Mouse (Mus musculus) hindbrain, postnatal 0 days (tissue): Measurements from ENCODE around the gene Ppp4r4. TPM values are rescaled to one million over a fixed set of nuclear protein-coding genes. Genes with fewer than 3 reads are reported as not detected.
A peak's percentile ranks its signal among the peaks of the same experiment; 100 is the strongest.

Experiments used
- ATAC-seq: fragments of 200-750 bp; cut with Nextera tagmentation; 2 replicates; pipeline ENCODE4 v1.8.0; 2017; ENCODE audit warnings: mild to moderate bottlenecking, moderate TSS enrichment, moderate library complexity
- DNase-seq: peaks from one replicate; pipeline ENCODE4 v3.0.0-alpha.2; 2015; ENCODE audit warnings: low spot score
- H3K27ac ChIP-seq: fragments of 300-500 bp; sonication (generic); 2 replicates; pipeline ENCODE4 v1.5.1; 2014; ENCODE audit warnings: mild to moderate bottlenecking
- H3K27me3 ChIP-seq: fragments of 300-500 bp; sonication (generic); 2 replicates; pipeline ENCODE4 v1.6.1; 2014; ENCODE audit warnings: low read length, mixed read lengths; ENCODE audit not compliant: insufficient read depth
- H3K36me3 ChIP-seq: fragments of 300-500 bp; sonication (generic); 2 replicates; pipeline ENCODE4 v1.6.1; 2014; ENCODE audit warnings: low read length, mixed read lengths; ENCODE audit not compliant: insufficient read depth
- H3K4me1 ChIP-seq: fragments of 300-500 bp; sonication (generic); 2 replicates; pipeline ENCODE4 v1.6.1; 2014; ENCODE audit warnings: antibody characterized with exemption, low read length, mixed read lengths; ENCODE audit not compliant: insufficient read depth
- H3K4me2 ChIP-seq: fragments of 300-500 bp; sonication (generic); 2 replicates; pipeline ENCODE4 v1.6.1; 2014; ENCODE audit warnings: low read depth, mild to moderate bottlenecking, low read length, moderate library complexity, mixed read lengths
- H3K4me3 ChIP-seq: fragments of 300-500 bp; sonication (generic); 2 replicates; pipeline ENCODE4 v1.5.1; 2014; ENCODE audit warnings: low read length
- H3K9ac ChIP-seq: fragments of 300-500 bp; sonication (generic); replicated peaks from 2 replicates; pipeline ENCODE4 v1.6.1; 2014; ENCODE audit warnings: mild to moderate bottlenecking, low read length, moderate library complexity, mixed read lengths
- H3K9me3 ChIP-seq: fragments of 300-500 bp; sonication (generic); 2 replicates; pipeline ENCODE4 v1.6.1; 2016; ENCODE audit warnings: low read length, mixed read lengths
- CTCF ChIP-seq: IDR thresholded peaks from 2 replicates; pipeline ENCODE4 v1.5.1; 2016; ENCODE audit warnings: antibody characterized with exemption, control low read depth, low read depth
- WGBS: fragments of 180-500 bp; shearing (Covaris S2); extraction: QIAGEN DNeasy Blood & Tissue Kit; methylation state at CpG from one replicate; pipeline ENCODE4 v1.1.7; 2014; 5-methylcytosine and 5-hydroxymethylcytosine counted together
- polyA plus RNA-seq: library from polyadenylated mRNA; unstranded; fragments of >200 nt; fragmentation: Nextera tagmentation; extraction: Ambion mirVana; gene quantifications from 2 replicates; pipeline ENCODE4 v1.2.1, GENCODE M21; 2015
- total RNA-seq: library from RNA; depleted of rRNA; stranded (reverse); fragments of >200 nt; gene quantifications from 2 replicates; pipeline ENCODE4 v1.2.3, GENCODE M21; 2014

Gene Ppp4r4
- total and polyA plus RNA-seq, 2 experiments from 2014 or later: 3.0 to 6.7 TPM

GRCm38 (mm10) chr12:103548526-103548925 is 16.4 kb downstream of the Ppp4r4 start:
- Histone ChIP-seq H3K4me1 (no peaks in the 10 kb centered on the region), H3K9me3 (no peaks in the 10 kb centered on the region), H3K36me3 (no peaks in the 10 kb centered on the region), H3K9ac (no peak overlapping the region), H3K4me3 (no peak overlapping the region), H3K4me2 (no peak overlapping the region), H3K27ac (no peak overlapping the region), H3K27me3 (no peaks in the 10 kb centered on the region)
- TF ChIP-seq CTCF: no peak
- WGBS: 76% methylated on average over 4 of the region's 4 CpGs
- ATAC-seq (no peak), DNase-seq (no peak)

GRCm38 (mm10) chr12:103550047-103550446 is 18.0 kb downstream of the Ppp4r4 start:
- Histone ChIP-seq H3K4me2 (no peak overlapping the region), H3K36me3 (no peaks in the 10 kb centered on the region), H3K9ac (no peak overlapping the region), H3K4me3 (no peak overlapping the region), H3K9me3 (no peaks in the 10 kb centered on the region), H3K27me3 (no peaks in the 10 kb centered on the region), H3K27ac (no peak overlapping the region), H3K4me1 (no peaks in the 10 kb centered on the region)
- WGBS: 77% methylated on average over 6 of the region's 6 CpGs
- ATAC-seq: no peak
- TF ChIP-seq CTCF: no peak
- DNase-seq: no peak

GRCm38 (mm10) chr12:103551422-103551821 is 19.3 kb downstream of the Ppp4r4 start:
- H3K4me1 ChIP-seq: no peaks in the 10 kb centered on the region
- 84% methylated on average over 4 of the region's 4 CpGs for WGBS
- H3K9ac ChIP-seq: no peak overlapping the region
- H3K36me3 ChIP-seq: no peaks in the 10 kb centered on the region
- ATAC-seq: no peak
- no peak for TF ChIP-seq CTCF
- no peaks in the 10 kb centered on the region for H3K9me3 ChIP-seq
- H3K4me3 ChIP-seq: no peak overlapping the region
- H3K27ac ChIP-seq: no peak overlapping the region
- DNase-seq: no peak
- no peaks in the 10 kb centered on the region for H3K27me3 ChIP-seq
- H3K4me2 ChIP-seq: no peak overlapping the region

- WGBS: 92% methylated on average over 2 of the region's 2 CpGs
- H3K9ac ChIP-seq: no peak overlapping the region
- no peaks in the 10 kb centered on the region for H3K4me1 ChIP-seq
- DNase-seq: no peak
- no peaks in the 10 kb centered on the region for H3K27me3 ChIP-seq
- H3K36me3 ChIP-seq: no peaks in the 10 kb centered on the region
- H3K9me3 ChIP-seq: no peaks in the 10 kb centered on the region
- no peak for ATAC-seq
- H3K4me2 ChIP-seq: no peak overlapping the region
- no peak overlapping the region for H3K4me3 ChIP-seq
- TF ChIP-seq CTCF: no peak
- no peak overlapping the region for H3K27ac ChIP-seq
Observed at GRCm38 (mm10) chr12:103552506-103552905, 20.4 kb downstream of the Ppp4r4 start.

- no peak for ATAC-seq
- TF ChIP-seq CTCF: 0 out of 2 replicates have a peak, but pooled peaks have one; percentile 9
- no peak overlapping the region for H3K4me2 ChIP-seq
- H3K4me1 ChIP-seq: no peaks in the 10 kb centered on the region
- WGBS: 75% methylated on average over 3 of the region's 3 CpGs
- DNase-seq: no peak
- no peak overlapping the region for H3K27ac ChIP-seq
- H3K4me3 ChIP-seq: no peak overlapping the region
- no peaks in the 10 kb centered on the region for H3K9me3 ChIP-seq
- H3K27me3 ChIP-seq: no peaks in the 10 kb centered on the region
- H3K36me3 ChIP-seq: no peaks in the 10 kb centered on the region
- H3K9ac ChIP-seq: no peak overlapping the region
Observed at GRCm38 (mm10) chr12:103553497-103553896, 21.4 kb downstream of the Ppp4r4 start.

GRCm38 (mm10) chr12:103556856-103557255 is 24.8 kb downstream of the Ppp4r4 start:
- Histone ChIP-seq H3K9me3 (no peaks in the 10 kb centered on the region), H3K27me3 (no peaks in the 10 kb centered on the region), H3K36me3 (no peaks in the 10 kb centered on the region), H3K9ac (no peak overlapping the region), H3K4me1 (no peaks in the 10 kb centered on the region), H3K27ac (no peak overlapping the region), H3K4me2 (no peak overlapping the region), H3K4me3 (no peak overlapping the region)
- TF ChIP-seq CTCF: no peak
- no peak for ATAC-seq
- 88% methylated on average over 5 of the region's 5 CpGs for WGBS
- DNase-seq: no peak

- Histone ChIP-seq H3K27ac (no peak overlapping the region), H3K4me3 (no peak overlapping the region), H3K27me3 (no peaks in the 10 kb centered on the region), H3K9me3 (no peaks in the 10 kb centered on the region), H3K4me1 (no peaks in the 10 kb centered on the region), H3K36me3 (no peaks in the 10 kb centered on the region), H3K9ac (no peak overlapping the region), H3K4me2 (no peak overlapping the region)
- no peak for TF ChIP-seq CTCF
- ATAC-seq (no peak), DNase-seq (no peak)
- WGBS: 71% methylated on average over 1 of the region's 1 CpGs
Observed at GRCm38 (mm10) chr12:103564726-103565125, 32.6 kb downstream of the Ppp4r4 start.
